Mouse (Mus musculus) heart, adult 2 months (tissue): Measurements from ENCODE around the gene Alg5.

ENCODE experiments used
- CTCF ChIP-seq: fragments of 200-600 bp; IDR thresholded peaks from 2 replicates; pipeline ENCODE4 v1.8.1; 2022; ENCODE audit warnings: antibody characterized with exemption, mild to moderate bottlenecking, moderate library complexity
- EP300 ChIP-seq: fragments of 200-500 bp; IDR thresholded peaks from 2 replicates; pipeline ENCODE4 v1.6.1; 2011; ENCODE audit warnings: low read depth, low read length, control low read depth; ENCODE audit not compliant: insufficient read depth
- POLR2A ChIP-seq: fragments of 200-500 bp; IDR thresholded peaks from 2 replicates; pipeline ENCODE4 v1.6.1; 2011; ENCODE audit warnings: mild to moderate bottlenecking, low read depth, low read length, control low read depth; ENCODE audit not compliant: insufficient read depth

GRCm38 (mm10) chr3:54757446-54757845, 22.1 kb downstream of the Alg5 start:
- TF ChIP-seq CTCF (no peak), POLR2A (no peak), EP300 (no peak)
